Mouse (Mus musculus) hindbrain, embryonic 14.5 days (tissue): Measurements from ENCODE around the gene Gm20662. TPM values are rescaled to one million over a fixed set of nuclear protein-coding genes. Genes with fewer than 3 reads are reported as not detected.
A peak's percentile ranks its signal among the peaks of the same experiment; 100 is the strongest.

Source experiments
- ATAC-seq: fragments of 200-750 bp; cut with Nextera tagmentation; 2 replicates; pipeline ENCODE4 v1.8.0; 2017; ENCODE audit warnings: moderate number of reproducible peaks, mild to moderate bottlenecking, moderate TSS enrichment, moderate library complexity; ENCODE audit not compliant: low FRiP score
- DNase-seq: peaks from one replicate; pipeline ENCODE4 v3.0.0-alpha.2; 2015; ENCODE audit warnings: low spot score
- H3K27ac ChIP-seq: fragments of 300-500 bp; sonication (generic); 2 replicates; pipeline ENCODE4 v1.5.1; 2014; ENCODE audit warnings: mild to moderate bottlenecking, moderate library complexity
- H3K27me3 ChIP-seq: fragments of 300-500 bp; sonication (generic); 2 replicates; pipeline ENCODE4 v1.6.1; 2014; ENCODE audit warnings: mild to moderate bottlenecking, low read length, mixed read lengths; ENCODE audit not compliant: control insufficient read depth, insufficient read depth
- H3K36me3 ChIP-seq: fragments of 300-500 bp; sonication (generic); replicated peaks from 2 replicates; pipeline ENCODE4 v1.6.1; 2014; ENCODE audit not compliant: control insufficient read depth, insufficient read depth
- H3K4me1 ChIP-seq: fragments of 300-500 bp; sonication (generic); replicated peaks from 2 replicates; pipeline ENCODE4 v1.6.1; 2014; ENCODE audit warnings: antibody characterized with exemption, low read length, mixed read lengths; ENCODE audit not compliant: control insufficient read depth, insufficient read depth
- H3K4me2 ChIP-seq: fragments of 300-500 bp; sonication (generic); replicated peaks from 2 replicates; pipeline ENCODE4 v1.6.1; 2014; ENCODE audit warnings: mild to moderate bottlenecking, moderate library complexity
- H3K4me3 ChIP-seq: fragments of 300-500 bp; sonication (generic); replicated peaks from 2 replicates; pipeline ENCODE4 v1.5.1; 2014; ENCODE audit warnings: mild to moderate bottlenecking, low read length
- H3K9ac ChIP-seq: fragments of 300-500 bp; sonication (generic); 2 replicates; pipeline ENCODE4 v1.6.1; 2014
- H3K9me3 ChIP-seq: fragments of 300-500 bp; sonication (generic); 2 replicates; pipeline ENCODE4 v1.6.1; 2016; ENCODE audit warnings: low read length; ENCODE audit not compliant: control insufficient read depth
- WGBS: fragments of 180-500 bp; shearing (Covaris S2); extraction: QIAGEN DNeasy Blood & Tissue Kit; methylation state at CpG from one replicate; pipeline ENCODE4 v1.1.7; 2014; 5-methylcytosine and 5-hydroxymethylcytosine counted together
- microRNA-seq: library from miRNA; unstranded; fragments of <30 nt; microRNA quantifications from one replicate; pipeline ENCODE4, GENCODE M21; 2016
- polyA plus RNA-seq: library from polyadenylated mRNA; unstranded; fragments of >200 nt; fragmentation: Nextera tagmentation; extraction: Ambion mirVana; gene quantifications from 2 replicates; pipeline ENCODE4 v1.2.1, GENCODE M21; 2014

Gene Gm20662
- polyA plus RNA-seq, 1 experiment from 2014 or later = 0.68 TPM

- no peak for ATAC-seq
Measured at GRCm38 (mm10) chr9:108083561-108083960, 87.4 kb downstream of the Gm20662 start.

GRCm38 (mm10) chr9:108085261-108085660 lies 89.1 kb downstream of the Gm20662 start:
- H3K4me1 ChIP-seq = no peaks in the 10 kb centered on the region
- H3K27ac ChIP-seq = no peak overlapping the region
- no peak overlapping the region for H3K4me2 ChIP-seq
- ATAC-seq (no peak), DNase-seq (no peak)
- peaks cover 63% of the 10 kb centered on the region for H3K36me3 ChIP-seq
- no peaks in the 10 kb centered on the region for H3K9me3 ChIP-seq
- peaks cover 29% of the 10 kb centered on the region for H3K27me3 ChIP-seq
- WGBS = 96% methylated on average over 4 of the region's 4 CpGs
- no peak overlapping the region for H3K9ac ChIP-seq
- no peak overlapping the region for H3K4me3 ChIP-seq

More at GRCm38 (mm10) chr9:108083561-108083960, 87.4 kb downstream of the Gm20662 start:
- H3K36me3 ChIP-seq = peaks cover 46% of the 10 kb centered on the region
- no peak overlapping the region for H3K4me2 ChIP-seq
- no peak overlapping the region for H3K9ac ChIP-seq
- peaks cover 5% of the 10 kb centered on the region for H3K4me1 ChIP-seq
- 88% methylated on average over 6 of the region's 6 CpGs for WGBS
- peaks cover 29% of the 10 kb centered on the region for H3K27me3 ChIP-seq
- no peak overlapping the region for H3K27ac ChIP-seq
- no peaks in the 10 kb centered on the region for H3K9me3 ChIP-seq
- DNase-seq = no peak
- H3K4me3 ChIP-seq = no peak overlapping the region

GRCm38 (mm10) chr9:108090611-108091120 lies 94.5 kb downstream of the Gm20662 start:
- Histone ChIP-seq H3K9me3 (no peaks in the 10 kb centered on the region), H3K36me3 (peaks cover 72% of the 10 kb centered on the region), H3K27ac (no peak overlapping the region), H3K4me3 (no peak overlapping the region), H3K27me3 (no peaks in the 10 kb centered on the region), H3K9ac (no peak overlapping the region), H3K4me1 (peaks cover 16% of the 10 kb centered on the region), H3K4me2 (no peak overlapping the region)
- DNase-seq = no peak
- 95% methylated on average over 7 of the region's 7 CpGs for WGBS
- ATAC-seq = no peak

GRCm38 (mm10) chr9:108093586-108093985 lies 97.4 kb downstream of the Gm20662 start:
- peaks cover 57% of the 10 kb centered on the region for H3K36me3 ChIP-seq
- H3K27me3 ChIP-seq = no peaks in the 10 kb centered on the region
- peaks cover 16% of the 10 kb centered on the region for H3K4me1 ChIP-seq
- no peak overlapping the region for H3K27ac ChIP-seq
- peak overlapping the region; percentile 59 for H3K4me3 ChIP-seq
- peak overlapping the region; percentile 73 for H3K9ac ChIP-seq
- no peak for ATAC-seq
- 73% methylated on average over 10 of the region's 10 CpGs for WGBS
- H3K4me2 ChIP-seq = peak overlapping the region; percentile 80
- no peaks in the 10 kb centered on the region for H3K9me3 ChIP-seq
- DNase-seq = no peak

GRCm38 (mm10) chr9:108094184-108094941 lies 98.2 kb downstream of the Gm20662 start, which contains the start of gene Apeh:
TSS of gene Apeh (minus strand) at chr9:108094606.
- Histone ChIP-seq H3K4me2 (peak within 1 kb of the TSS; percentile 80), H3K27ac (peak within 1 kb of the TSS; percentile 64), H3K4me3 (peak within 1 kb of the TSS; percentile 59), H3K36me3 (peaks cover 57% of the 10 kb centered on the region), H3K9me3 (no peaks in the 10 kb centered on the region), H3K4me1 (peaks cover 16% of the 10 kb centered on the region), H3K9ac (peak within 1 kb of the TSS; percentile 73), H3K27me3 (no peaks in the 10 kb centered on the region)
- WGBS = 0% methylated on average over 51 of the region's 52 CpGs
- ATAC-seq = peak; percentile 92
- peak; percentile 84 for DNase-seq

Small RNAs within 50 kb of the gene (microRNA-seq; reads per million reads assigned to microRNA genes)
- not detected for gene Mir7088

Other genes with a start within 250 kb of the Gm20662 start
- gene Rbm5, start 225.4 kb upstream of the Gm20662 start, polyA plus RNA-seq = 199 and 205 TPM in 2 replicates
- gene Rbm6, start 123.1 kb upstream of the Gm20662 start, polyA plus RNA-seq = 79.2 and 80.4 TPM in 2 replicates
- 22.1 and 23.1 TPM in 2 replicates for gene Mon1a, start 108.2 kb upstream of the Gm20662 start, polyA plus RNA-seq
- 0.95 and 1.2 TPM in 2 replicates for gene Mst1r, start 89.5 kb upstream of the Gm20662 start, polyA plus RNA-seq
- gene Actl11, start 67.9 kb upstream of the Gm20662 start, polyA plus RNA-seq = not detected in 2 replicates
- gene Camkv, start 60.7 kb upstream of the Gm20662 start, polyA plus RNA-seq = 16.7 and 20.0 TPM in 2 replicates
- 8.4 and 8.6 TPM in 2 replicates for gene Traip, start 46.2 kb upstream of the Gm20662 start, polyA plus RNA-seq
- 5.5 and 8.7 TPM in 2 replicates for gene Uba7, start 20.8 kb upstream of the Gm20662 start, polyA plus RNA-seq
- gene Gm20661, start 13.3 kb upstream of the Gm20662 start, polyA plus RNA-seq = 1.2 and 1.3 TPM in 2 replicates
- gene Inka1, start 10.5 kb upstream of the Gm20662 start, polyA plus RNA-seq = 16.3 and 18.1 TPM in 2 replicates
- 2.2 and 3.4 TPM in 2 replicates for gene Cdhr4, start 3.9 kb upstream of the Gm20662 start, polyA plus RNA-seq
- 55.4 and 60.7 TPM in 2 replicates for gene Ip6k1, start 6.2 kb downstream of the Gm20662 start, polyA plus RNA-seq
- gene Gmppb, start 52.9 kb downstream of the Gm20662 start, polyA plus RNA-seq = 17.7 and 18.2 TPM in 2 replicates
- gene Amigo3, start 56.8 kb downstream of the Gm20662 start, polyA plus RNA-seq = 2.4 and 2.9 TPM in 2 replicates
- gene Mst1, start 84.1 kb downstream of the Gm20662 start, polyA plus RNA-seq = not detected in 2 replicates
- gene Rnf123, start 87.0 kb downstream of the Gm20662 start, polyA plus RNA-seq = 49.9 and 50.9 TPM in 2 replicates
- 44.8 and 48.7 TPM in 2 replicates for gene Apeh, start 98.3 kb downstream of the Gm20662 start, polyA plus RNA-seq
- 15.4 and 15.7 TPM in 2 replicates for gene Bsn, start 194.0 kb downstream of the Gm20662 start, polyA plus RNA-seq